Mouse (Mus musculus) c-Kit-positive CD71-positive TER-119-positive erythroid progenitor cells, embryonic 14.5 days (primary cell): ENCODE measurements around the gene Cfap61.

ENCODE experiments used
- DNase-seq: peaks from one replicate; pipeline ENCODE4 v3.0.0-alpha.2; 2013; ENCODE audit warnings: low spot score

The Cfap61 gene

DNA sequence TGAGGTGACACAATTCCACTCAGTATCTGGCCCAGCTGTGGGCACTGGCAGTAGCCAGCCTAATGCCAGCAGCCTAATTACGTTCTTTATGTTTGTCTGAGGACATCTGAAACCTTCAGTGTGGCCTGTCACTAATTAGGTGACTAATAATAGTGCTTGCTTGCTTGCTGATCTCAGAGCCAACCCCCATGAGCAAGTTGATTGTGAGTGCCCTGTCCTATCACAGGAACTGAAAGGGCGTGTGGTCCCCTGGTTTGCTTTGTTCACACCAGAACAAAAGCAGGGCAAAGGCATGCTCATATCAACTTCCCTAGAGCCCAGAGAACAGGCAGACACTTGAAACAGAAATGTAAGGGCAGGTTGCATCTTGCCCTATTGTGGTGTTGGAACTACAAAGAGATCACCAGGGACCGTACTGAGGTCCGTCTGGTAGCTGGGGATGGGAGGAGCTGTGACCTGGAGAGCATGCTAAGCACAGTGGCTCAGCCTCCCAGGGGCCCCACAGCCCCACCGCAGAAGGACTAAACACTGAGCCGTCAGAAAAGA is 148.8 kb downstream of the Cfap61 start:
- DNase-seq = no peak

- no peak for DNase-seq
Observed at GRCm38 (mm10) chr2:146087411-146087810, 152.8 kb downstream of the Cfap61 start.

- no peak for DNase-seq
Observed at GRCm38 (mm10) chr2:146089157-146089692, 154.6 kb downstream of the Cfap61 start.

GRCm38 (mm10) chr2:146097532-146097931 is 162.9 kb downstream of the Cfap61 start:
- no peak for DNase-seq

- peak; percentile 39 for DNase-seq
Observed at GRCm38 (mm10) chr2:146098853-146099717, 164.5 kb downstream of the Cfap61 start.

DNA sequence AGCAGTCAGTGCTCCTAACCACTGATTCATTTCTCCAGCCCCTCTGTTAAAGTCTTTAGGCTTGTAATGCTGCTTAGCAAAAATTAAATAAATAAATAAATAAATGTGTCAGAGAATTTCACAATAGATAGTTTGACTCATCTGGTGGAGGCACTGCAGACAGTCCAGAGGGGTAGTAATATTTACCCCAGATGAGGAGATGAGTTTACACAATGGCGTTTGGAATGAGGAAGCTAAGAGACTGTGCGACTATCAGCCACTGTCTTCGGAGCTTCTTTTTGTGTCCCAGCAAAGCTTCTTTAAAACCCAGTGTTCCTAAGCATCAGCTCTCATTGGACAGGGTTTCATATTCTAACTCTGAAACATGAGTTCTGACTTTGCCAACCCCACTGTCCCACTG is 165.3 kb downstream of the Cfap61 start:
- no peak for DNase-seq

DNA sequence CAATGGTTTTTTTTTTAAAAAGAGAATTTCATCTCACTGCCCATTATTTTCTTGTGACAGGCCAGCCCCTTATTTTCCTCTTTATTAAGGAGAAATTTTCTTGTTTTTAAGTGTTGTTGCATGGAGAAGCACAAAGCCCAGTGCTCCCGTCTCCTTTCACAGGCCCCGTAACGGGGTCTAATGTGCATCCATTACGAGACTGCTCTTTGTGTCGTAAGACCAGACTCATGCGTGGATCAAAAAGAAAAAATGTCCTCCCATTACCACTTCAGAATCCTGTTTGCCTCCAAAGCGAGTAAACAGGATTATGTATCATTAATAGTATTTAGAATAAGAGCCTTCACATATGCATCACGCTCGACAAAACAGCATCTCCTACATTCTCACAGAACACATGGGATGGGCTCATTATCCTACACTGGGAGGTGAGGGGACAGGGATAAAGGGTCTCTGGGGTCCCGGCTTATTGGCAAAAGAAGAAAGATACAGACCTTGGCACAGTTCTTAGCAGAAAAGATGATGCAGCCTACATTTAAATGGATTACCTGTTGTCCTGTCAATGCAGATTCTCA is 166.0 kb downstream of the Cfap61 start:
- DNase-seq = no peak

DNA sequence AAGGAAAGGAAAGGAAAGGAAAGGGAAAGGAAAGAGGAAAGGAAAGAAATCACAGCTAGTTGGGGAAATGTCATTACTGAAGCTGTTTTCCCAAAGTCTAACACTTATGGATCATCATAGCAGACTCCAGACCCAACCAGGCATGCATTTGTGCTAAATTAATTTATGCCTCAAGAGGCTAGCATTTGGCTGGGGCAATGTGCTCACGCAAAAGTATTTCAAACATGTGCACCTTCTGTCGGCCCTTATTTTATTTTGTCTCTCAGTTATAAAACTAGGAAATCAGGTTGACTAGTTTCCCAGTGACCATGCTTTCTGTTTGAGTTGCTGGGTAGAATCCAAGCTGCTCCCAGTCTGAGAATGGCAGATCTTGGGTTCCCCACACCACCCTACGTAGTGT is 168.0 kb downstream of the Cfap61 start:
- DNase-seq = no peak

GRCm38 (mm10) chr2:146105341-146105740 is 170.8 kb downstream of the Cfap61 start:
- DNase-seq = no peak

DNA sequence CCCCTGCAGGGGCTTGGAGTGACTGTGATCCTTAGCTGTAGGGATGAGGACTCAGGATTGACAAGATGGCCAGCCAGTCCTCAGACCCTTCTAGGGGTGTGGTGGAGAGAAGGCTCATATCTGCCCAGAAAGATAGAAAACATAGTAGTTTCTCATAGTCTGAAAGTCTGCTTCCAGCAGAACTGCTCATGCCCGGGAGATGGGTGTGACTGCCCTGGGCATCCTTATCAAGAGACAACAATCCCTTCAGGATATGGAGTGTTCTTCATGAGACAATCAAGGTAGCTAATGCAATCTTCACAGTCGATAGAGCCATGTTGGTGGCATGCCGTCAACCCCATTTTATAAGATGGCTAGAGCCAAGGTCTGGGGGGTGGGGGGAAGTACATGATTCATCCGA is 173.4 kb downstream of the Cfap61 start:
- no peak for DNase-seq

- no peak for DNase-seq
Observed at GRCm38 (mm10) chr2:146109921-146110320, 175.3 kb downstream of the Cfap61 start.

- no peak for DNase-seq
Observed at GRCm38 (mm10) chr2:146116282-146116681, 181.7 kb downstream of the Cfap61 start.

DNA sequence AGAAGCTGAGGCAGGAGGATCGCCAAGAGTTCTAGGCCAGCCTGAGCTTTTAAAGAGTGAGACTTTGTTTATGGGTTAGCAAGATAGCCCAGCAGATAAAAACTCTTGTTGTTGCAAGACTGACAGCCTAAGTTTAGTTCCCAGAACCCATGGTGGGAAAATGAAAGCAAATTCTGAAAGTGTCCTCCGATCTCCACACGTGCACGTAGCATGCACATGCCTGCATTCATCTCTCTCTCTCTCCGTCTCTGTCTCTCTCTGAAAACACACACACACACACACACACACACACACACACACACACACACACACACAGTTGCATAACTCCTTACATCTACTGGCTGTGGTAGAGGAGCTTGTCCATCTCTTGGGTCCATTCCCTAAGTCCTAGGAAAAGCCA is 182.1 kb downstream of the Cfap61 start:
- no peak for DNase-seq

DNA sequence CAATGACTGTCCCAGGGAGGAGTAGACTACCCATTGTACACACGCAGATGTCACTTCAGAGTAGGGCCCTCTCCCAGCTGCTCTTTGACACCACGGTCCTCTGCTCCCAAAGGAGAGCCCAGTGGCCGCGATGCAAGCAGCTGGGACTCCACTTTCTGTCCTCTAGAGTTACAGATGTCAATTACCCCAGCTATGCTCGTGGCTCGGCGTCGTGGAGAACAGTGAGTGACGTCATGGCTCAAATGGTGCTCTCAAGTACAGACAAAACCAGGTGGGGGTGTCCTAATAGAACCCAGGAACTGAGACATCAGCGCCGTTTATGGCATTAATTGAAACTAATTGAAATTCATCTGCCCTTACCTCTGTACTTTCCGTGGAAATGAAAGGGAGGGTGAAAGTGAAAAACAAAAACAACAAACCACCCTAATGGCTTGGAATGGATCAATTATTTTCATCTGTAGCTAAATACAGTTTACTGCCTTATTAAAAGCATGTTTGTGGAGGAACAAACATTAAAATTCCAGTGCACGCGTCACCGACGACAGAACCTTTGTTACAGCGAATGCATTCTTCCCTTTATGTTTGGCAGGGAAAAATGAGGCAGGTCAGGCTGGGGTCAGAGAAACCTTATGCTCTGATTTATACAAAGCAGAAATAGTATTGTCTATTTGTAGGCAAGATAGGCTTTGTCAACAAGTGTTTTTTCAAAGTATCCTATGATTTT is 182.8 kb downstream of the Cfap61 start:
- no peak for DNase-seq

- no peak for DNase-seq
Observed at GRCm38 (mm10) chr2:146117915-146118403, 183.4 kb downstream of the Cfap61 start.

- no peak for DNase-seq
Observed at GRCm38 (mm10) chr2:146121551-146121950, 187.0 kb downstream of the Cfap61 start.

GRCm38 (mm10) chr2:146125129-146125528 is 190.5 kb downstream of the Cfap61 start:
- DNase-seq = no peak

DNA sequence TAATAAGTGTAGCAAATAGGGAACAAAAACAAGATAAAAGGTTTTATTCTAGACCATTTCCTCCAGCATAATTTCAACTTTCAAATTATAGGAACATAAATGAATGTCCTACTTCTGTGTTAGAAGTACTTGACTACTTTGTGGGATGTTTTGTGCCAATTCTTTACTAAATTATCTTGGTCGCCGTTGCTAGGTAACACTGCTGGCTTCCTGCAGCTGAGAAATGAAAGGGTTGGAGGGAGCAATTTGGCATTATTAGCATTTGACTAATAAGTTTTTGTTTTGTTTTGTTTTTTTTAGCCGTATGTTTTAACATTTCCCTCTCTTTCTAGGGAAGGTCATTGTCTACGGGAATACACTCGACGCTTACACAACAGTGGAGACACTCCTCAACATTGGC is 194.0 kb downstream of the Cfap61 start:
- DNase-seq = no peak

DNA sequence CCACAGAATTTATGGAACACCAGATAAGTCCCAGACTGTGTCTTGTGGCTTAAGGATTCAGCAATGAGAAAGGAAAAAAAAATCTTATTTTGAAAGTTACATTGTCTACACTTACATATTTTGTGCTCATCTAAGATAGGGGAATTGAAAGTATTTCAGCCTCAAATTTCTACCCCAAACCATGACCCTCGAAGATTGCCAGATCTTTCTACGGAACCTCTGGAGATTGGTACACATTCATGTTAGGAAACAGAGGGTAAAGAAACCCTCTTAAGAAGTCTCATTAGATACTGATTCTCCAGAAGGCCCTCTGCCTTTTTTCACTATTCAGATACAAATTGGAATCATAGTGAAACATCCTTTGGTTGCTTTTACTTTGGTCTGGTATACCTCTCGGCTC is 195.9 kb downstream of the Cfap61 start:
- DNase-seq = no peak

GRCm38 (mm10) chr2:146134275-146134674 is 199.7 kb downstream of the Cfap61 start:
- DNase-seq = no peak

DNA sequence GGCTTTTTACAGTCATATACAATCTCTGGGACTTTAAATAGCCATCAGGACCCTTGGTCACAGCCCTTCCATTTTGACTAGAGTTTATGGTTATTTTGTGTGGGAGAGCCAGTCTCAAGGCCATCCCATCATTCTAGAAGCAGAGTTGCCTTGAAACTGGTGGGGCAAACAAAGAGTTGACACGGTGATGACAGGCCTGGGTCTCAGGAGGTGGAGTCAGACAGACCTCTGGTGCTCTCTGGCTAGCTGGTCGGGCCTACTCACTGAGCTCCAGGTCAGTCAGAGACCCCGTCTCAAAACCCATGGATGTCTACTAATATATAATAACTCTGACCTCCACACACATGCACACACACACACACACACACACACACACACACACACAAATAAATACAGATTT is 206.1 kb downstream of the Cfap61 start:
- no peak for DNase-seq

DNA sequence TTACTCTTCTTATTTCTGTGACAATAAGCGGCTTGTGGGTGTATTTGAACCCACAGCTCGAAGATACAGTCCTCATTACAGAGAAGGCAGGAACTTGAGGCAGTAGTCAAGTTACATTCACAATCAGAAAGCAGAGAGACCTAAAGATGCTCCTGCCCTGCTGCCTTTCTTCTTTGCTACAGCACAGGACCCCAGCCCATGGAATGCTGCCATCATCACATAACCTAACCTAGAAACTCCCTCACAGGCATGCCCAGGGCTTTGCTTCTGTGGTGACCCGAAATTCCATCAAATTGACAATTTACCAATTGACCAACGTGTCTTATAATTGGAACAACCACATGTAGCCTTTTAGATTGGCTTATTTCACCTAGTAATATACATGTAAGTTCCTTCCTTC is 212.7 kb downstream of the Cfap61 start:
- DNase-seq = no peak
